Mouse (Mus musculus): ENCODE results near the gene Nim1k.
"Not testable (repeated sequence)": the region's sequence is repeated elsewhere in the genome, so short reads cannot be mapped to it uniquely, and the experiment has no call there.

The Nim1k gene

GRCm38 (mm10) chr13:119727608-119728387 is 27.9 kb downstream of the Nim1k start:
- no peak for DNase-seq (ENCODE audit: low spot score in 2 of 2)

- DNase-seq (ENCODE audit: low spot score in 2 of 2): no peak
These were observed 31.1 kb downstream of the Nim1k start for GRCm38 (mm10) chr13:119724541-119724940.

- no peak for DNase-seq (ENCODE audit: low spot score in 2 of 2)
These were observed 32.3 kb downstream of the Nim1k start for GRCm38 (mm10) chr13:119723368-119723767.

- DNase-seq (ENCODE audit: low spot score in 2 of 2): no peak
These were observed 33.2 kb downstream of the Nim1k start for GRCm38 (mm10) chr13:119722447-119722846.

GRCm38 (mm10) chr13:119716105-119716504 is 39.6 kb downstream of the Nim1k start:
- DNase-seq (ENCODE audit: low spot score in 2 of 2): no peak

- no peak for DNase-seq (ENCODE audit: low spot score in 2 of 2)
These were observed 41.9 kb downstream of the Nim1k start for GRCm38 (mm10) chr13:119713821-119714220.

GRCm38 (mm10) chr13:119713107-119713787 is 42.4 kb downstream of the Nim1k start:
- no peak for DNase-seq (ENCODE audit: low spot score in 2 of 2)

GRCm38 (mm10) chr13:119712463-119712862 is 43.2 kb downstream of the Nim1k start:
- no peak for DNase-seq (ENCODE audit: low spot score in 2 of 2)

GRCm38 (mm10) chr13:119710268-119710610 is 45.4 kb downstream of the Nim1k start:
- no peak for DNase-seq (ENCODE audit: low spot score in 2 of 2)

- no peak for DNase-seq (ENCODE audit: low spot score in 2 of 2)
These were observed 46.1 kb downstream of the Nim1k start for GRCm38 (mm10) chr13:119709388-119710267.

GRCm38 (mm10) chr13:119708941-119709340 is 46.7 kb downstream of the Nim1k start:
- DNase-seq (ENCODE audit: low spot score in 2 of 2): no peak

- no peak for DNase-seq (ENCODE audit: low spot score in 2 of 2)
These were observed 47.8 kb downstream of the Nim1k start for GRCm38 (mm10) chr13:119707906-119708305.

- DNase-seq (ENCODE audit: low spot score in 2 of 2): no peak
These were observed 48.7 kb downstream of the Nim1k start for GRCm38 (mm10) chr13:119706953-119707352.

GRCm38 (mm10) chr13:119706278-119706880 is 49.3 kb downstream of the Nim1k start:
- DNase-seq (ENCODE audit: low spot score in 2 of 2): not testable (repeated sequence)

GRCm38 (mm10) chr13:119704280-119704679 is 51.4 kb downstream of the Nim1k start:
- DNase-seq (ENCODE audit: low spot score in 2 of 2): no peak

GRCm38 (mm10) chr13:119698436-119698835 is 57.2 kb downstream of the Nim1k start:
- DNase-seq (ENCODE audit: low spot score in 2 of 2): no peak

- DNase-seq (ENCODE audit: low spot score in 2 of 2): no peak
These were observed 59.2 kb downstream of the Nim1k start for GRCm38 (mm10) chr13:119696496-119696895.

- no peak for DNase-seq (ENCODE audit: low spot score in 2 of 2)
These were observed 60.0 kb downstream of the Nim1k start for GRCm38 (mm10) chr13:119695676-119696075.

GRCm38 (mm10) chr13:119691958-119692357 is 63.7 kb downstream of the Nim1k start:
- not testable (repeated sequence) for DNase-seq (ENCODE audit: low spot score in 2 of 2)

- no peak for DNase-seq (ENCODE audit: low spot score in 2 of 2)
These were observed 64.6 kb downstream of the Nim1k start for GRCm38 (mm10) chr13:119690876-119691620.
